Mouse (Mus musculus): ENCODE results near the gene Sema6d.
A peak's percentile ranks its signal among the peaks of the same experiment; 100 is the strongest.

Gene Sema6d

GRCm38 (mm10) chr2:124668431-124668830 lies 578.7 kb downstream of the Sema6d start:
- DNase-seq = no peak

DNA sequence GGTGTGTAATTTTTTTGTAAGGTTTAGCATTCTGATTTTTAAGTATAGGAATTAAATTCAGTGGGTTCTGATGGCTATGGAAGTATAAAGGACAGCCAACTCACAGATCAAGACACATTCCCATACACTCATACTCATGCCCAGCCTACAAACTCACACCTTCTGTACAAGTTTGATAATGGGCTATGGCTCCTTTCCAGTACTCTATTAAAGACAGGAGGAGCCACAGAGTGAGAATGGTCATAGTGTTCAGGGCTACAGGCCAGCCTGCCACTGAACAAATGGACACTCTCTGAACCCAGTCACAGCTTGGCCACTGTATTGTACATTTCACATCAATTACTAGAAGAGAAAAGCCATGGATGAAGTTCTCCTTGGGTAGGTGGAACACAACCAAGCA lies 583.3 kb downstream of the Sema6d start:
- DNase-seq = no peak

DNA sequence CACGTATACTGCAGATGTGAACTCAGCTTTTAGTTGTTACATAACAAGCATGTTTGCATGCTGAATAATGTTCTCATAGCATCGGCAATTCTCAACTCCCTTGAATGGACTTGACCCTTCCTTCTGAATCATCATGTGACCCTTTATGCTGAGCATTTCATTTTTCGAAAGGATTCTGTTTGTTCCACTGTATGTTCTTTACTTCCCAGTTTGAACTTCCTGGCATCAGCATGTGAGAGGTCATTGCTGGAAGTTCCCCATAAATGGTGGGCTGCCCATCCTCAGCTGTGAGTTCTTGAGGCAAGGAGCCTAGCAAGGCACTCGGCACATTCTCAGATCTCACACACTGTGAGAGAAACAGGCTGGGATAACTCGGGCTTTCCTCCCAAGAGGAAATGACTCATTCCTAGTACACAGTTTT lies 594.7 kb downstream of the Sema6d start:
- peak; percentile 5 for DNase-seq

DNA sequence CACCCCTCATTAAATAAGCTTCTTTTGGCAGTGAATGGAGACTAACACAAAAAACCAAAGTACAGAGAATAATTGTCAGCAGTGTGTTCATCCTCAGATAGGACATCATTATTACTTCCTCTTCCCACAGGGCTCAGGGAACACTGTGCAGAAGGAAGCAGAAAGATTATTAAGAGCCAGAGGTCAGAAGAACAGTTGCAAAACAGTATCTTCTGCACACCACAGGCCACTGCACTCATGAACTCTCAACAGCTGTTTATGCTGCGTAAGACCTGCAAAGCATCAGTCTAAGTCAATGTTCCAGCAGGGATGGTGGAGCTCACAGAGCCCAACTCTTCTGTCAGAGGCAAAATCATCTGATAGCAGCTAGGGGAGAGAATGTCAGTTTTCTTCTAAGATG lies 600.6 kb downstream of the Sema6d start:
- no peak for DNase-seq

- DNase-seq = no peak
These were observed 612.9 kb downstream of the Sema6d start for GRCm38 (mm10) chr2:124702621-124703020.

DNA sequence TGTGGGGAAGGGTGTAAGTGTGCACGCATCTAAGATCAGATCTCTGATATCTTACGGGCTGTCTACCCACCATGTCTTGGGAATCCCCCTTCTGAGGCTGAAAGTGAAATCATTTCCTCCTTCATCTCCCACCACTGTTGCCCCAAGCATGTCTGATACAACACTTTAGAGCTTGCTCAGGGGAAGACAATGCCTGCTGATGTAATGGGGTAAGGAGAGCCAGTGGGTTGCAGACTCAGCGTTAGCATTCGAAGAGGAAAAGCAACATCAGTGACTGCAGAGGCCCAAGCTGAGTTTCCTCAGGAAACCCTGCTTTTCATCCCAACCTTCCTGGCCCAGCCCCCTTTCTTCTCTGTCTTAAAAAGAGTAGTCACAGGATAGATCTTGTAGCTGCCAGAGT lies 615.2 kb downstream of the Sema6d start:
- DNase-seq = no peak

GRCm38 (mm10) chr2:124705806-124706205 lies 616.0 kb downstream of the Sema6d start:
- DNase-seq = no peak

DNA sequence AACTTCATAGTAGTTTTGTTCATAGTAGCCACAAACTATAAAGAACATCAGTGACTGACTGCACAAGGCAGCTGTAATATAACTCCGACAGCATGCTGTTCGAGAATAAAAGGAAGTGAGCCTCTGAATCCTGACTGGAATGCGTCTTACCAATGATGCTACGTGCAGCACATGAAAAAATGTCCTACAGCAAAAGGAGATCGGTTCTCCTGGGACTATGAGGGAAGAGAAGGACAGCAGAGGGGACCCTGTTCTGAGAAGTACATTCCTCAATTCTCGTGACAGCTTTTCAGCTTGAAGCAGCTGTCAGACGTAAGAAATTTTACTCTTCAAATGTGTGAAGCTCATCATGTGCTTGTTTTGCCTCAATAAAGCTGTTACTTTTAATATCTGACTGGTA lies 617.1 kb downstream of the Sema6d start:
- DNase-seq = no peak

Measured in right cerebral cortex, postnatal 25 days (tissue).